Mouse (Mus musculus) ES-E14 (cell line): ENCODE measurements around the gene Ralgps1.

Experiments used
- CHD2 ChIP-seq: IDR thresholded peaks from 2 replicates; pipeline ENCODE4 v1.6.1; 2014; ENCODE audit warnings: mild to moderate bottlenecking, low read depth, low read length, inconsistent platforms
- ZC3H11A ChIP-seq: IDR thresholded peaks from 2 replicates; pipeline ENCODE4 v1.6.1; 2012; ENCODE audit warnings: low read depth, mild to moderate bottlenecking, inconsistent platforms, low read length, borderline replicate concordance
- ZNF384 ChIP-seq: IDR thresholded peaks from 2 replicates; pipeline ENCODE4 v1.6.1; 2012; ENCODE audit warnings: low read depth, low read length, inconsistent platforms

- TF ChIP-seq ZNF384 (no peak), ZC3H11A (no peak), CHD2 (no peak)
Observed at GRCm38 (mm10) chr2:33302405-33302804, 68.9 kb downstream of the Ralgps1 start.
